Mouse (Mus musculus) forebrain, embryonic 11.5 days (tissue): ENCODE measurements at regions not wholly inside any gene's neighbourhood (a gene's known extent, or its start where the extent isn't known, plus 50 kb on each side); places are given as distances from the start of the nearest gene placed in this dataset.

Source experiments
- ATAC-seq: fragments of 200-750 bp; cut with Nextera tagmentation; replicated peaks from 2 replicates; pipeline ENCODE4 v1.8.0; 2017; ENCODE audit warnings: moderate TSS enrichment; ENCODE audit not compliant: low FRiP score
- DNase-seq: peaks from one replicate; pipeline ENCODE4 v3.0.0-alpha.2; 2017; ENCODE audit warnings: low spot score
- H3K27ac ChIP-seq: fragments of 300-500 bp; sonication (generic); 2 replicates; pipeline ENCODE4 v1.5.1; 2014; ENCODE audit warnings: low read depth, low read length
- H3K27me3 ChIP-seq: fragments of 300-500 bp; sonication (generic); 2 replicates; pipeline ENCODE4 v1.6.1; 2014; ENCODE audit warnings: mild to moderate bottlenecking, low read length, mixed read lengths; ENCODE audit not compliant: control insufficient read depth, insufficient read depth
- H3K36me3 ChIP-seq: fragments of 300-500 bp; sonication (generic); 2 replicates; pipeline ENCODE4 v1.6.1; 2014; ENCODE audit warnings: mild to moderate bottlenecking, low read length, moderate library complexity, mixed read lengths; ENCODE audit not compliant: control insufficient read depth, insufficient read depth
- H3K4me1 ChIP-seq: fragments of 300-500 bp; sonication (generic); replicated peaks from 2 replicates; pipeline ENCODE4 v1.6.1; 2014; ENCODE audit warnings: low read length, mixed read lengths; ENCODE audit not compliant: control insufficient read depth, insufficient read depth
- H3K4me2 ChIP-seq: fragments of 300-500 bp; sonication (generic); 2 replicates; pipeline ENCODE4 v1.6.1; 2014; ENCODE audit warnings: low read depth, mild to moderate bottlenecking, low read length, moderate library complexity, mixed read lengths; ENCODE audit not compliant: severe bottlenecking
- H3K4me3 ChIP-seq: fragments of 300-500 bp; sonication (generic); 2 replicates; pipeline ENCODE4 v1.5.1; 2014; ENCODE audit warnings: low read depth, low read length
- H3K9ac ChIP-seq: fragments of 300-500 bp; sonication (generic); 2 replicates; pipeline ENCODE4 v1.6.1; 2014; ENCODE audit warnings: low read length
- H3K9me3 ChIP-seq: fragments of 300-500 bp; sonication (generic); 2 replicates; pipeline ENCODE4 v1.6.1; 2016; ENCODE audit warnings: low read length, mixed read lengths; ENCODE audit not compliant: control insufficient read depth
- WGBS: fragments of 180-500 bp; shearing (Covaris S2); extraction: QIAGEN DNeasy Blood & Tissue Kit; methylation state at CpG from one replicate; pipeline ENCODE4 v1.1.7; 2014; 5-methylcytosine and 5-hydroxymethylcytosine counted together

- Histone ChIP-seq H3K4me1 (no peaks in the 10 kb centered on the region), H3K36me3 (no peaks in the 10 kb centered on the region), H3K4me3 (no peak overlapping the region), H3K27me3 (no peaks in the 10 kb centered on the region), H3K9me3 (no peaks in the 10 kb centered on the region), H3K27ac (no peak overlapping the region), H3K9ac (no peak overlapping the region), H3K4me2 (no peak overlapping the region)
- 70% methylated on average over 3 of the region's 3 CpGs for WGBS
- no peak for DNase-seq
- no peak for ATAC-seq
Observed at GRCm38 (mm10) chr7:78023075-78023474, 714.7 kb downstream of the Ntrk3 start.

- Histone ChIP-seq H3K27me3 (no peaks in the 10 kb centered on the region), H3K36me3 (no peaks in the 10 kb centered on the region), H3K9me3 (no peaks in the 10 kb centered on the region), H3K9ac (no peak overlapping the region), H3K4me2 (no peak overlapping the region), H3K4me1 (no peaks in the 10 kb centered on the region), H3K27ac (no peak overlapping the region), H3K4me3 (no peak overlapping the region)
- DNase-seq = no peak
- ATAC-seq = no peak
- WGBS = 73% methylated on average over 6 of the region's 6 CpGs
Observed at GRCm38 (mm10) chr7:78013631-78014030, 724.2 kb downstream of the Ntrk3 start.

- ATAC-seq (no peak), DNase-seq (no peak)
- Histone ChIP-seq H3K4me3 (no peak overlapping the region), H3K9me3 (no peaks in the 10 kb centered on the region), H3K36me3 (no peaks in the 10 kb centered on the region), H3K9ac (no peak overlapping the region), H3K27ac (no peak overlapping the region), H3K27me3 (no peaks in the 10 kb centered on the region), H3K4me1 (no peaks in the 10 kb centered on the region), H3K4me2 (no peak overlapping the region)
- 74% methylated on average over 2 of the region's 2 CpGs for WGBS
Observed at GRCm38 (mm10) chr7:78003086-78003485, 734.7 kb downstream of the Ntrk3 start.

- Histone ChIP-seq H3K9me3 (no peaks in the 10 kb centered on the region), H3K4me2 (no peak overlapping the region), H3K27me3 (no peaks in the 10 kb centered on the region), H3K4me1 (no peaks in the 10 kb centered on the region), H3K4me3 (no peak overlapping the region), H3K36me3 (no peaks in the 10 kb centered on the region), H3K27ac (no peak overlapping the region), H3K9ac (no peak overlapping the region)
- WGBS = 87% methylated on average over 2 of the region's 2 CpGs
- DNase-seq = no peak
- ATAC-seq = no peak
Observed at GRCm38 (mm10) chr7:77993840-77994239, 744.0 kb downstream of the Ntrk3 start.

GRCm38 (mm10) chr7:77990150-77990549 lies 747.7 kb downstream of the Ntrk3 start:
- Histone ChIP-seq H3K9me3 (no peaks in the 10 kb centered on the region), H3K4me1 (no peaks in the 10 kb centered on the region), H3K27me3 (no peaks in the 10 kb centered on the region), H3K4me3 (no peak overlapping the region), H3K36me3 (no peaks in the 10 kb centered on the region), H3K27ac (no peak overlapping the region), H3K9ac (no peak overlapping the region), H3K4me2 (no peak overlapping the region)
- 70% methylated on average over 10 of the region's 10 CpGs for WGBS
- ATAC-seq (no peak), DNase-seq (no peak)

GRCm38 (mm10) chr7:77988177-77988576 lies 749.6 kb downstream of the Ntrk3 start:
- 79% methylated on average over 5 of the region's 5 CpGs for WGBS
- Histone ChIP-seq H3K9me3 (no peaks in the 10 kb centered on the region), H3K4me1 (no peaks in the 10 kb centered on the region), H3K4me3 (no peak overlapping the region), H3K27ac (no peak overlapping the region), H3K4me2 (no peak overlapping the region), H3K27me3 (no peaks in the 10 kb centered on the region), H3K36me3 (no peaks in the 10 kb centered on the region), H3K9ac (no peak overlapping the region)
- DNase-seq = no peak
- ATAC-seq = no peak

- ATAC-seq = peak; percentile 71
- no peak overlapping the region for H3K4me3 ChIP-seq
- DNase-seq = no peak
Observed at GRCm38 (mm10) chr7:77966658-77967057, 771.2 kb downstream of the Ntrk3 start.

GRCm38 (mm10) chr7:77933366-77933765 lies 804.4 kb downstream of the Ntrk3 start:
- ATAC-seq = no peak
- Histone ChIP-seq H3K4me2 (no peak overlapping the region), H3K27ac (no peak overlapping the region), H3K4me1 (peaks cover 3% of the 10 kb centered on the region; the same call in 1 of the 2 replicates), H3K9ac (no peak overlapping the region), H3K4me3 (no peak overlapping the region), H3K36me3 (no peaks in the 10 kb centered on the region), H3K9me3 (no peaks in the 10 kb centered on the region), H3K27me3 (no peaks in the 10 kb centered on the region)
- DNase-seq = no peak
- WGBS = 71% methylated on average over 2 of the region's 2 CpGs

More at GRCm38 (mm10) chr7:77966658-77967057, 771.2 kb downstream of the Ntrk3 start:
- H3K4me2 ChIP-seq = no peak overlapping the region
- no peak overlapping the region for H3K9ac ChIP-seq
- no peaks in the 10 kb centered on the region for H3K27me3 ChIP-seq
- no peak overlapping the region for H3K27ac ChIP-seq
- 42% methylated on average over 2 of the region's 2 CpGs for WGBS
- no peaks in the 10 kb centered on the region for H3K36me3 ChIP-seq
- no peaks in the 10 kb centered on the region for H3K4me1 ChIP-seq
- H3K9me3 ChIP-seq = no peaks in the 10 kb centered on the region
